Mouse (Mus musculus): ENCODE results near the gene Hs6st3.
"Not testable (repeated sequence)": the region's sequence is repeated elsewhere in the genome, so short reads cannot be mapped to it uniquely, and the experiment has no call there.

Gene Hs6st3

GRCm38 (mm10) chr14:119248001-119248607 lies 110.0 kb downstream of the Hs6st3 start:
- in situ Hi-C loops (cut with MboI, MseI): no loop called here

GRCm38 (mm10) chr14:119250353-119250752 lies 112.2 kb downstream of the Hs6st3 start:
- in situ Hi-C loops (cut with MboI, MseI): no loop called here

GRCm38 (mm10) chr14:119255396-119255795 lies 117.3 kb downstream of the Hs6st3 start:
- in situ Hi-C loops (cut with MboI, MseI): no loop called here

- in situ Hi-C loops (cut with MboI, MseI): no loop called here
Observed at GRCm38 (mm10) chr14:119257072-119257471, 118.9 kb downstream of the Hs6st3 start.

DNA sequence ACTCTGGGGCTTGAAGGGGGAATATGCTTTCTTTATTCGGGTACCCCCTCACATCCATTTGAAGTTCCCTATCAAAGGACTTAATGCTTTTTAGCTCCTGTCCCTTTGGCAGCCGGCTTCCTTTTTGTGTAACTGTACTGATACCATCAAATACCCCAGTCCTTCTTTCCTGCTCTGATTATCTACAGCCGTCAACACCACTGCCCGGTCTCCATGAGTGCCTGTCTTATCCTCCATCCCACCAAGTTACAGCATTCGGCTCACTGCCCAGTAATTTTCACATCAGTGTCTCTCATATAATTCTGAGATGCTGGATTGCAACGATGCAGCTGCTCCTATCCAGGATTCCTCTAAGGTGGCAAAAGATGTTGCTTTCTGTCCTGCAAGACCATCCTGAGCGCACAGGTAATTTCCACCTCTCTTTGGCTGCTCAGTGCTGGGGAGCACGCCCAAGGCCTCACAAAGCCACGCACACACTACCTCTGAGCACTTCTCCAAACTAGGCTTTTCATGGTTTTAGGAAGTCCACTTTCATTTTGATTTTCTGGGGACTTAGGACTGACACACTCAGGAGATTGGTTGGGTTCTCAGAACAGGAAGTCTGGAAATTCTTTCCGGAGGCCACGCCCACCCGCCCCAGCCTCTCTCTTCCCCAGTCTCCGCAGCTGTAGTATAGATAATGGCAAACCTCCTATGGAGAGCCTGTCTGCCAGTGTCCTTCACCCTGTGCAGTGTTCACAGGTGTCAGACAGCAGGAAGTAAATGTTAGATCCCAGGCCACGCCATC lies 122.2 kb downstream of the Hs6st3 start:
- in situ Hi-C loops (cut with MboI, MseI): no loop called here

DNA sequence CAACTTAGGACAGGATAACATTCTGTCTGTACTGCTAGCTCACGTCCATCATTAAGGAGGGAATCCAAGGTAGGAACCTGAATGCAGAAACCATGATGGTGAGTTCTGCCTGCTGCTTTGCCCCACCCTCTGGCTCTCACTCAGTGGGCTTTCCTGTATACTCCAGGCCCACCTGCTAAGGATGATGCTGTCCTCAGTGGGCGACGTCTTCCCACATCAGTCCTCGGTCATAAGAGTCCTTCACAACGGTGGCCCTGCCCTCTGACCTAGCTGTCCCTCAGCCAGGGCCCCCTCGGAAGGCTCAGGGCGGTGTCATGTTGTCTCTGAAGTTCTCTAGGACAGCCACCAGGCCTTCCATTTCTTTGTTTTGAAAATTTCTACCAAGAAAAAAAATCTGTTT lies 128.2 kb downstream of the Hs6st3 start:
- in situ Hi-C loops (cut with MboI, MseI): no loop called here

DNA sequence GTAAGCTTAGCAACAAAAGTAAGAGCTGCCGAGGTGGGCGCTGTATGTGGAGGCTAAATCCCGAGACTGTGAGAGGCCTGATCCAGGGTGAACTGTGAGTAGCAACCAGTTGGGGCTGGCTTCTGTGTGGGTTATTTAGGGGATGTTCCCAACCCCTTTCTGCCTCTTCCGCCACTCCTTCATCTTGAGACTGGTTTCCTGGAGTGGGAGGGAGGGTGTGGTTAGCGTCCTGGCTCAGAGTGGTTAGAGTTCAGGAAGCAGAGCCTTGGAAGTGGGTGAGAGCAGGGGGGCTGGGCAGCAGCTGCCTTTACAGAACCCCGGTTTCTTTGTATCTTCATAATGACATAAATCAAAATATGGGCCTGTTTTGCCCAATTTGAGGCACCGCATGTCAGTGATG lies 134.9 kb downstream of the Hs6st3 start:
- in situ Hi-C loops (cut with MboI, MseI): no loop called here

DNA sequence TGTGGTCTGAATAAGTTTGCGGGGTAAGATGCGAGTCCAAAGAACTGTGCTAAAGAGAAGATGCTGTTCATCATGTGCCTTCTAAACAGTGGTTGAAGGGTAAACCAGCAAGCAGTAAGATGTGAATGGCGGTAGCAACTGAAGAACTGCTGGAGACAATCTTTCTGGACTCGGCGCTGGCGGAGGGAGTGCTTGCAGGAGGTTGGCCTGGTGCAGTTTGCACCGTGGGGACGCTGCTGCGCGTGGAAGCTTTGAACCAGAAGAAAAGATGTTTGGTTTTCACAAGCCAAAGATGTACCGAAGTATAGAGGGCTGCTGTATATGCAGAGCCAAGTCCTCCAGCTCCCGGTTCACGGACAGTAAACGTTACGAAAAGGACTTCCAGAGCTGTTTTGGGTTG lies 140.0 kb downstream of the Hs6st3 start:
- in situ Hi-C loops (cut with MboI, MseI): not testable (repeated sequence)

DNA sequence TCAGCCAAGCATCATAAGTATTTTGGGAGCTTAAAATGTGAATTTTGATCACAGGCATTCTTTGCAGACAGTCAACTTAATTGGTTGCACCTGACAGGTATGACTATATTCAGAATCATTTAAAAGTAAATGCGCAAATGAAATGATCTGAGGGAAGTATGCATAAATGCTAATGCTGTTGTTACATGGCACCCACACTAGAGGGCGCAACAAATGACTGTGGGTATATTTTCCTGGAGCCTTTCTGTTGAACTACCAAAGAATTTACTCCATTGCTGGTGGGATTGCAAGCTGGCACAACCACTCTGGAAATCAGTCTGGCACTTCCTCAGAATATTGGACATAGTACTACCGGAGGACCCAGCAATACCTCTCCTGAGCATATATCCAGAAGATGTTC lies 145.8 kb downstream of the Hs6st3 start:
- in situ Hi-C loops (cut with MboI, MseI): no loop called here

GRCm38 (mm10) chr14:119289668-119290067 lies 151.5 kb downstream of the Hs6st3 start:
- in situ Hi-C loops (cut with MboI, MseI): no loop called here

DNA sequence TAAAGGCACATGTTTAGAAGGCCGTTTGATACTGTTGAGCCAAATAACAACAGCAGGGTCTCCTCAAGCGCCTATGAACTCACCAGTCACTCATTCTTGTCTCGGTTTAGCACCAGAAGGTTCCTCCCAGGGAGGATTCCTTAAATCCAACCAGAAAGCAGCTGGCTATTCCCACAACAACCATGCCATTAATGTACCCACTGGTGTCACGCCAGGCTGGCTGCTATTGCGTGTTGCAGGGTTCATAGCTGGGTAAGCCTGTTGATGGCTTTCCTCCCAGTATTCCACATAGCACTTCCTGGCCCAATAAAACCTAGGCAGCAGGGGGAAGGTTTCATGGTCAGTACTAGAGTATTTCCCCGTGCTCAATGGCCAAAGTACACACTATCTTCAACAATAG lies 155.9 kb downstream of the Hs6st3 start:
- in situ Hi-C loops (cut with MboI, MseI): no loop called here

DNA sequence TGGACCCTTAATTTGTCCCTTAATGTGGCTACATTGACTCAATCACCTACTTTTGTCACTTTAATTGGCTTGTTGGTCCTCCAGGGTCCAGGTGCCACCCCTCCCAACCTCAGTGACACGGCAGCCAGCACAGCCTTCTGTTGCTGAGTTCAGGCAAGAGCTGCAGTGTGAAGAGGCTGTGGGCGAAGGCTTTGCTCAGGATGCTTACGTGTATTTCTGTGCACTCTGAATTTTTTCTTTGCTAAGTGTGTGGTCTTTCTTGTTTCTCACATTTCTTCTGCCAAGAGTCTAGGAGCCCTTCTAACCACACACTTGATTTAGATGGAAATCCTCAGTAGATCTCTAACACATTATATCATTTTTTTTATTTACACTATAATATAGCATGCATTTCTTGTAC lies 168.3 kb downstream of the Hs6st3 start:
- in situ Hi-C loops (cut with MboI, MseI): no loop called here

DNA sequence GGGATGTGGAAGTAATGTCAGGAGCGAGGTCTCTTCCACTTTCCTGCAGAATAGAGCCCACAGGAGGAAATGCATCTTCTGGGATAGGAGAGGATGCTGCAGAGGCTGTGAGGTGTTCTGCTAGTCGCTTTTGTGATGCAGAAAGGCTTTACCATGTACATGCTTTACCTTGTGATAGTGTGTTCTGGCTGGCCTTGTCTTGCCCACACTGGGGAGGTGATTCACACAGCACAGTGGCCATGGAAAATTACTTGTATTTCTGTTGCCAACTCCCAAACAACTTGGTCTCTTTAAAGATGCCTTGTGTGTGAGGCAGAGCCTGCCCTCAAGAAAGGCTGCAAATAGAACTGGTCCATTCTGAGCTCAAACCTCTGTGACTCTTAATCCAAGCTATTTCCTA lies 180.2 kb downstream of the Hs6st3 start:
- in situ Hi-C loops (cut with MboI, MseI): no loop called here

DNA sequence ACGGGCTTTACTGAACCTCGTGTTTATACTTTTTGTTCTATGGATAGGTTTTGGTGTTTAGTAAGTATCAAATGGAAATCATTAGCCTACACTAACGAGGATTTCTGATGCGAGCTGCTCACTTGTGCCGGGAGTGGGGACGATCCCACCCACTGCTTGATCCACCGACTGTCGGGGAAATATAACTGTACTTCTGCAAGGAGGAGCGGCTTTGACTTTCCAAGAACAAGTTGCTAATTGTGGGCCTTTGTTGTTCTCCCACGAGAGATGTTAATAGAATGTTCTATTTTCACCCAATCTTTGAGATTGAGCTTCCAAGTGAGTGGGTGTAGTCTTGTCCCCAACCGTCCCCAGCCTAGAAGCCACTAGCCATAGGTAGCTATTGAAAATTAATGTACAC lies 209.1 kb downstream of the Hs6st3 start:
- in situ Hi-C loops (cut with MboI, MseI): no loop called here

GRCm38 (mm10) chr14:119361414-119361813 lies 223.3 kb downstream of the Hs6st3 start:
- in situ Hi-C loops (cut with MboI, MseI): no loop called here

DNA sequence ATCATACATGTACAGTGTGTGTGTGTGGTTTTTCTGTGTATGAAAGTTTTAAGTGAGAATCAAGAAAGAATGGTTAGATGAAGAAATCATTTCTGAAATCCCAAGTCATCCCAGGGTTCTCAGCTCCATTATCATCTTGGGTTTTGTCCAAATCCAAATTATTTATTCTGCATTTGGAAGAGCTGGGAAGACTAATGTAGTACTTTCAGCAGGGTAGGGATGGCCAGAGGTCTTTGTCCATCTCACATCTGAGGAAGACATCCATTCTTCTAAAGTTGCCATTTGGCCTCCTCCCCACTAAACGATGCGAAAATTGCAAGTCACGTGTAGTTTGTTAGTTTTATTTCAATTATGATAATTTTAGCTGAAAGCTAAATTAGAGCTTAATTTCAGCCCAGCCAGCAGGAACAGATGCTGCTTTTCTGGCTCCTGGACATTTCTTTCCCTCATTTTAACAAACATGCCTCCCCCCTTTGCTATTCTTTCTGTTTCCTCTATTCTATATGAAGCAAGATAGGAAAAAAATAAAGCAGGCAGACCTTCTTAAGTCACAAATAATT lies 229.8 kb downstream of the Hs6st3 start:
- in situ Hi-C loops (cut with MboI, MseI): no loop called here

GRCm38 (mm10) chr14:119369274-119369673 lies 231.1 kb downstream of the Hs6st3 start:
- in situ Hi-C loops (cut with MboI, MseI): no loop called here

- in situ Hi-C loops (cut with MboI, MseI): no loop called here
Observed at GRCm38 (mm10) chr14:119370013-119370412, 231.9 kb downstream of the Hs6st3 start.

GRCm38 (mm10) chr14:119379303-119379702 lies 241.2 kb downstream of the Hs6st3 start:
- in situ Hi-C loops (cut with MboI, MseI): no loop called here

DNA sequence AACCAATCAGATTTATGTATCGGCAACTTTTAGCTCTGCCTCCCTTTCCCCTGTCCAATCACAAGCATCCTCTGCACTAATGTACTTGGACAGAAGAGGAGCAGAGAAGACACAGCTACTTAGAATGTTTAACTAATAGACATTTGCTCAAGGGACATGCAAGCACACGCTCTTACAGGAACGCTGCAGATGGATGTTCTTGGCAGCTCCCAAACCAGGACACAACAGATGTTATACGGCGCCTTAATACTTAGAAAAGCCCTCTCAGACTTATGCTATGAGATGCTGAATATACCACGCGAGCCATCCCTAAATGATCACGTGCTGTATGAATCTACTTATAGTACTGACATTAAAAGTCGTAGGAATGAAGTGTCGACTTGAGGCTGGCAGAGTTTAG lies 263.5 kb downstream of the Hs6st3 start:
- in situ Hi-C loops (cut with MboI, MseI): no loop called here

DNA sequence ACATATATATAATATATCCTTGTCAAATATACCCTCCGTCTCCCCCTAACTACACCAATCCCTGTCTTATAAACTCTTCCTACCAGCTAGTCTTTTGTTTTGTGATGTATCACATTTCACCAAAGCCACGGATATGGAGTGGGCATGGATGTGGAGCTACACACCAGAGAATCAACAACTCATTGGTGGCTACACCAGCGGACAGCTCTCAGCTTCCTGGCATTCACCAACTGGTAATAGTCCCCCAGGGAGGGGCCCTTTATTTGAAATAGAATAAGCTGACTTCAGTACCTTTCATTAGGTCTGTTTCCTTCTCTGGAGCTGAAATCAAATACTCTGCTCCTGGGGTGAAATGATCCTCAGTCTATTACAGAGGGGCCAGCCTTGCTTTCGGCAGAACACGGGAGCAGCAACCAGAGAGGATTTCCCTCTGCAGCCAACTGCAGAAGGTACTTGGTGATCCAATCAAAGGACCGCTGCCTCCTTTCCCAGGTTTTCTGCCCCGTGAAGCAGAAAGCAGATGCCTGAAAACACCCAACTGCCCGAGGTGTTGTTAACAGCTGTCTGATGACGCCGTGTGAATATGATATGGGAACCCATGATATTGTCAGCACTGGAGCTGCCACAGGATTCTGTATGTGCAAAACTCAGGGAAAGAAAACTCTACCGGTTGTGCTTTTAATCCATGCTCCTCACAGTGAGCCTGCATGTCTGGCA lies 271.4 kb downstream of the Hs6st3 start:
- in situ Hi-C loops (cut with MboI, MseI): no loop called here

DNA sequence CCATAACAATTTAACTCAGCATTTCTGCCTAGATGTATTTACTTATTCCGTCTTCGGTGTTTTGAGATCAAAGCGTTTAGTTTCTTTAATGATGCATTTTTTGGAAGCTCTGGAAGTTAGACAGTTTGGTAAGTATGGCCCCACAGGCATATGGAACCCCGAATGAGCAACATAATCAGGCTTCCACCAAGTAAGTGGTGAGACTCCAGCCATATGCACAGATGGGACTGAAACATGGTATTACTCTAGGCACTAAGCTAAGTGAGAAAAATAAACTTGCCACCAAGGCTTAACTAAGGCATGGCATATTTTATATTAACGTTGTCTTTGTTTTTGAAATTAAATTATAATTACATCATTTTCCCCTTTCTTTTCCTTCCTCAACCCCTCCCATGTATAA lies 284.8 kb downstream of the Hs6st3 start:
- in situ Hi-C loops (cut with MboI, MseI): no loop called here

Measured in T-helper 17 cell (primary cell).